Mouse (Mus musculus) layer of hippocampus, postnatal 25 days (tissue): ENCODE data around the gene Crispld2. TPM values are rescaled to one million over a fixed set of nuclear protein-coding genes. Genes with fewer than 3 reads are reported as not detected.

Experiments
- DNase-seq, 2 experiments: peaks; one replicate each; pipeline ENCODE4 v3.0.0; 2022; ENCODE audit warnings: mixed read lengths in 2 of 2, low spot score in 1 of 2; ENCODE audit errors: extremely low spot score in 1 of 2
- total RNA-seq, 2 experiments: library from RNA; stranded (reverse); gene quantifications; 2 replicates each; pipeline ENCODE4 v1.2.3; 2021

Crispld2 gene
- total RNA-seq, 2 experiments from 2014 or later: 1.4 to 2.1 TPM

GRCm38 (mm10) chr8:120063326-120063725, 71.1 kb downstream of the Crispld2 start:
- DNase-seq: no peak

GRCm38 (mm10) chr8:120065611-120066010, 73.4 kb downstream of the Crispld2 start:
- DNase-seq: no peak

- DNase-seq: no peak
These were observed 74.0 kb downstream of the Crispld2 start for GRCm38 (mm10) chr8:120066226-120066625.

- DNase-seq: no peak
These were observed 75.9 kb downstream of the Crispld2 start for GRCm38 (mm10) chr8:120067936-120068668.

GRCm38 (mm10) chr8:120071684-120072083, 79.4 kb downstream of the Crispld2 start:
- peak; percentile 82 to 92 for DNase-seq

- DNase-seq: no peak
These were observed 80.0 kb downstream of the Crispld2 start for GRCm38 (mm10) chr8:120072259-120072658.

GRCm38 (mm10) chr8:120072827-120073226, 80.6 kb downstream of the Crispld2 start:
- DNase-seq: no peak

GRCm38 (mm10) chr8:120074516-120074915, 82.3 kb downstream of the Crispld2 start:
- no peak for DNase-seq

- no peak for DNase-seq
These were observed 83.1 kb downstream of the Crispld2 start for GRCm38 (mm10) chr8:120075347-120075746.

- DNase-seq: peak; percentile 78 to 93
These were observed 85.8 kb downstream of the Crispld2 start for GRCm38 (mm10) chr8:120078080-120078479.

GRCm38 (mm10) chr8:120079361-120079760, 87.1 kb downstream of the Crispld2 start:
- no peak for DNase-seq

GRCm38 (mm10) chr8:120083261-120083660, 91.0 kb downstream of the Crispld2 start:
- DNase-seq: peak in 1 of 2 experiments; percentile 32

- DNase-seq: no peak
These were observed 92.5 kb downstream of the Crispld2 start for GRCm38 (mm10) chr8:120084783-120085182.

GRCm38 (mm10) chr8:120089511-120089910, 97.3 kb downstream of the Crispld2 start:
- no peak for DNase-seq

GRCm38 (mm10) chr8:120091032-120091431, 98.8 kb downstream of the Crispld2 start:
- DNase-seq: no peak

GRCm38 (mm10) chr8:120093103-120093502, 100.9 kb downstream of the Crispld2 start:
- DNase-seq: no peak

- DNase-seq: no peak
These were observed 102.6 kb downstream of the Crispld2 start for GRCm38 (mm10) chr8:120094801-120095200.

GRCm38 (mm10) chr8:120096486-120096885, 104.2 kb downstream of the Crispld2 start:
- DNase-seq: no peak

GRCm38 (mm10) chr8:120100388-120101067, 108.3 kb downstream of the Crispld2 start:
- DNase-seq: no peak

GRCm38 (mm10) chr8:120101068-120101972, 109.1 kb downstream of the Crispld2 start, which contains the start of gene Zdhhc7:
Gene Zdhhc7, minus strand, starts transcription at chr8:120101482.
- peak; percentile 79 to 83 for DNase-seq
